ENCODE assay signal across 12 mouse cellular contexts in genomic region chr16:55939703-55940102, GRCm38 (mm10). TPM values are rescaled to one million over a fixed set of nuclear protein-coding genes. Genes with fewer than 3 reads are reported as not detected.
DNase-seq lines count a peak whose midpoint lies in the region; ATAC-seq and TF ChIP-seq lines count a peak whose summit lies in the region.
"Had no signal": no experiment of that assay in that cellular context is flagged by ENCODE, and none has a peak within 500 bp of the region (broad histone marks: within the 10 kb centered on the region; RNA-seq: fewer than 3 reads in every experiment).

No protein-coding gene starts in this region.

- WGBS in liver, embryonic 11.5 days = 79% methylated on average over 6 of the region's 6 CpGs
- 76% methylated on average over 6 of the region's 6 CpGs for WGBS in liver, embryonic 12.5 days (ENCODE audit: insufficient replicate concordance)
- 74% methylated on average over 6 of the region's 6 CpGs for WGBS in kidney, postnatal 0 days
- WGBS in stomach, embryonic 15.5 days = 88% methylated on average over 6 of the region's 6 CpGs
- 87% methylated on average over 6 of the region's 6 CpGs for WGBS in hindbrain, embryonic 14.5 days

- no peak overlapping the region for H3K9ac ChIP-seq in liver, embryonic 11.5 days (ENCODE audit: low read depth, low read length)
- H3K9ac ChIP-seq in liver, embryonic 12.5 days = no peak overlapping the region
- H3K9ac ChIP-seq in kidney, postnatal 0 days (ENCODE audit: low read depth, low read length) = no peak overlapping the region
- H3K9ac ChIP-seq in stomach, embryonic 15.5 days = no peak overlapping the region
- no peak overlapping the region for H3K9ac ChIP-seq in hindbrain, embryonic 14.5 days
- H3K9ac ChIP-seq: hindbrain, embryonic 13.5 days; neural tube, embryonic 13.5 days had no signal

- H3K36me3 ChIP-seq in liver, embryonic 11.5 days (ENCODE audit: control insufficient read depth, insufficient read depth, low read length) = no peaks in the 10 kb centered on the region
- H3K36me3 ChIP-seq in liver, embryonic 12.5 days = no peaks in the 10 kb centered on the region
- no peaks in the 10 kb centered on the region for H3K36me3 ChIP-seq in kidney, postnatal 0 days (ENCODE audit: insufficient read depth, low read length)
- H3K36me3 ChIP-seq in stomach, embryonic 15.5 days = no peaks in the 10 kb centered on the region
- H3K36me3 ChIP-seq in hindbrain, embryonic 14.5 days (replicated peaks; ENCODE audit: control insufficient read depth, insufficient read depth) = no peaks in the 10 kb centered on the region
- H3K36me3 ChIP-seq: hindbrain, embryonic 13.5 days; neural tube, embryonic 13.5 days had no signal

- H3K27ac ChIP-seq in liver, embryonic 11.5 days (ENCODE audit: low read depth, low read length) = no peak overlapping the region
- H3K27ac ChIP-seq in liver, embryonic 12.5 days = no peak overlapping the region
- H3K27ac ChIP-seq in kidney, postnatal 0 days = no peak overlapping the region
- H3K27ac ChIP-seq in stomach, embryonic 15.5 days = no peak overlapping the region
- no peak overlapping the region for H3K27ac ChIP-seq in hindbrain, embryonic 14.5 days
- H3K27ac ChIP-seq: hindbrain, embryonic 13.5 days; neural tube, embryonic 13.5 days had no signal

- H3K9me3 ChIP-seq in liver, embryonic 11.5 days (ENCODE audit: control insufficient read depth, low read length) = no peaks in the 10 kb centered on the region
- no peaks in the 10 kb centered on the region for H3K9me3 ChIP-seq in liver, embryonic 12.5 days (replicated peaks)
- H3K9me3 ChIP-seq in kidney, postnatal 0 days (replicated peaks; ENCODE audit: low read length) = no peaks in the 10 kb centered on the region
- H3K9me3 ChIP-seq in stomach, embryonic 15.5 days = no peaks in the 10 kb centered on the region
- no peaks in the 10 kb centered on the region for H3K9me3 ChIP-seq in hindbrain, embryonic 14.5 days (ENCODE audit: control insufficient read depth, low read length)
- H3K9me3 ChIP-seq: hindbrain, embryonic 13.5 days; neural tube, embryonic 13.5 days had no signal

- ATAC-seq in liver, embryonic 11.5 days (replicated peaks; ENCODE audit: low FRiP score) = peak; percentile 36; the same call in 1 of the 2 replicates
- no peak for ATAC-seq in liver, embryonic 12.5 days
- peak; percentile 92 for ATAC-seq in kidney, postnatal 0 days (replicated peaks; ENCODE audit: low FRiP score, low read depth)
- peak; percentile 50; the same call in 1 of the 2 replicates for ATAC-seq in stomach, embryonic 15.5 days (ENCODE audit: insufficient read depth, low FRiP score, low read depth)
- ATAC-seq in hindbrain, embryonic 14.5 days (ENCODE audit: low FRiP score) = no peak

- no peaks in the 10 kb centered on the region for H3K4me1 ChIP-seq in liver, embryonic 11.5 days (replicated peaks; ENCODE audit: control insufficient read depth, insufficient read depth, low read length)
- no peaks in the 10 kb centered on the region for H3K4me1 ChIP-seq in liver, embryonic 12.5 days
- no peaks in the 10 kb centered on the region for H3K4me1 ChIP-seq in kidney, postnatal 0 days (replicated peaks; ENCODE audit: insufficient read depth, low read length)
- H3K4me1 ChIP-seq in stomach, embryonic 15.5 days = no peaks in the 10 kb centered on the region
- no peaks in the 10 kb centered on the region for H3K4me1 ChIP-seq in hindbrain, embryonic 14.5 days (replicated peaks; ENCODE audit: control insufficient read depth, insufficient read depth, low read length)
- H3K4me1 ChIP-seq: hindbrain, embryonic 13.5 days; neural tube, embryonic 13.5 days had no signal

- TF ChIP-seq CTCF in kidney, postnatal 0 days (IDR thresholded peaks at IDR 0.05; ENCODE audit: low read depth) = no peak

- H3K4me2 ChIP-seq in liver, embryonic 11.5 days = no peak overlapping the region
- no peak overlapping the region for H3K4me2 ChIP-seq in liver, embryonic 12.5 days
- no peak overlapping the region for H3K4me2 ChIP-seq in kidney, postnatal 0 days (ENCODE audit: low read length)
- H3K4me2 ChIP-seq in stomach, embryonic 15.5 days = no peak overlapping the region
- no peak overlapping the region for H3K4me2 ChIP-seq in hindbrain, embryonic 14.5 days (replicated peaks)
- H3K4me2 ChIP-seq: hindbrain, embryonic 13.5 days; neural tube, embryonic 13.5 days had no signal

- H3K27me3 ChIP-seq in liver, embryonic 11.5 days (replicated peaks; ENCODE audit: control insufficient read depth, insufficient read depth, low read length) = no peaks in the 10 kb centered on the region
- H3K27me3 ChIP-seq in liver, embryonic 12.5 days (replicated peaks) = no peaks in the 10 kb centered on the region
- no peaks in the 10 kb centered on the region for H3K27me3 ChIP-seq in kidney, postnatal 0 days (ENCODE audit: insufficient read depth, low read length)
- no peaks in the 10 kb centered on the region for H3K27me3 ChIP-seq in stomach, embryonic 15.5 days (replicated peaks)
- H3K27me3 ChIP-seq in hindbrain, embryonic 14.5 days (ENCODE audit: control insufficient read depth, insufficient read depth, low read length) = no peaks in the 10 kb centered on the region
- H3K27me3 ChIP-seq: hindbrain, embryonic 13.5 days; neural tube, embryonic 13.5 days had no signal

- no peak overlapping the region for H3K4me3 ChIP-seq in liver, embryonic 11.5 days (ENCODE audit: low read depth, low read length)
- no peak overlapping the region for H3K4me3 ChIP-seq in liver, embryonic 12.5 days
- H3K4me3 ChIP-seq in kidney, postnatal 0 days (replicated peaks; ENCODE audit: low read depth, low read length) = no peak overlapping the region
- H3K4me3 ChIP-seq in stomach, embryonic 15.5 days (replicated peaks) = no peak overlapping the region
- H3K4me3 ChIP-seq in hindbrain, embryonic 14.5 days (replicated peaks; ENCODE audit: low read length) = no peak overlapping the region
- H3K4me3 ChIP-seq: hindbrain, embryonic 13.5 days; neural tube, embryonic 13.5 days had no signal

- DNase-seq in liver, embryonic 11.5 days (ENCODE audit: low spot score) = no peak
- DNase-seq in kidney, postnatal 0 days (ENCODE audit: low spot score) = no peak
- peak; percentile 11 for DNase-seq in yolk sac, embryonic 10.5 days (ENCODE audit: low spot score)
- no peak for DNase-seq in hindbrain, embryonic 14.5 days (ENCODE audit: low spot score)
- no peak for DNase-seq in lung, postnatal 36 days
- no peak for DNase-seq in right cerebral cortex, postnatal 10 days (ENCODE audit: low spot score in 2 of 2)
- DNase-seq: adrenal gland, postnatal 10 days; cerebellum, postnatal 14 days had no signal

RNA-seq across cellular contexts. Expression of gene Cep97, which starts 5.0 kb away (rescaled TPM):
- 8.9 and 9.3 TPM in 2 replicates for polyA plus RNA-seq in liver, embryonic 11.5 days (2014; fragmentation: Nextera tagmentation; extraction: Ambion mirVana)
- 5.7 and 6.0 TPM in 2 replicates for polyA plus RNA-seq in liver, embryonic 12.5 days (2016; fragmentation: Nextera tagmentation; extraction: Ambion mirVana)
- 8.2 and 8.5 TPM in 2 replicates for polyA plus RNA-seq in kidney, postnatal 0 days (2015; fragmentation: Nextera tagmentation; extraction: Ambion mirVana)
- 7.1 and 7.5 TPM in 2 replicates for polyA plus RNA-seq in stomach, embryonic 15.5 days (2015; fragmentation: Nextera tagmentation; extraction: Ambion mirVana)
- polyA plus RNA-seq in hindbrain, embryonic 14.5 days (2014; fragmentation: Nextera tagmentation; extraction: Ambion mirVana) = 12.7 and 15.6 TPM in 2 replicates

RNA-seq across cellular contexts. Expression of gene Rpl24, which starts 26.4 kb away (rescaled TPM):
- polyA plus RNA-seq in liver, embryonic 11.5 days (2014; fragmentation: Nextera tagmentation; extraction: Ambion mirVana) = 847 and 912 TPM in 2 replicates
- 638 and 654 TPM in 2 replicates for polyA plus RNA-seq in liver, embryonic 12.5 days (2016; fragmentation: Nextera tagmentation; extraction: Ambion mirVana)
- polyA plus RNA-seq in kidney, postnatal 0 days (2015; fragmentation: Nextera tagmentation; extraction: Ambion mirVana) = 924 and 1,073 TPM in 2 replicates
- 622 and 754 TPM in 2 replicates for polyA plus RNA-seq in stomach, embryonic 15.5 days (2015; fragmentation: Nextera tagmentation; extraction: Ambion mirVana)
- polyA plus RNA-seq in hindbrain, embryonic 14.5 days (2014; fragmentation: Nextera tagmentation; extraction: Ambion mirVana) = 493 and 568 TPM in 2 replicates

RNA-seq across cellular contexts. Expression of gene Zbtb11, which starts 34.0 kb away (rescaled TPM):
- 21.7 and 23.5 TPM in 2 replicates for polyA plus RNA-seq in liver, embryonic 11.5 days (2014; fragmentation: Nextera tagmentation; extraction: Ambion mirVana)
- 17.5 and 17.6 TPM in 2 replicates for polyA plus RNA-seq in liver, embryonic 12.5 days (2016; fragmentation: Nextera tagmentation; extraction: Ambion mirVana)
- polyA plus RNA-seq in kidney, postnatal 0 days (2015; fragmentation: Nextera tagmentation; extraction: Ambion mirVana) = 12.1 TPM in 2 replicates
- 18.9 and 19.0 TPM in 2 replicates for polyA plus RNA-seq in stomach, embryonic 15.5 days (2015; fragmentation: Nextera tagmentation; extraction: Ambion mirVana)
- polyA plus RNA-seq in hindbrain, embryonic 14.5 days (2014; fragmentation: Nextera tagmentation; extraction: Ambion mirVana) = 24.8 and 26.0 TPM in 2 replicates

RNA-seq across cellular contexts. Expression of gene Nxpe3, which starts 44.6 kb away (rescaled TPM):
- polyA plus RNA-seq in liver, embryonic 11.5 days (2014; fragmentation: Nextera tagmentation; extraction: Ambion mirVana) = 0.73 and 0.93 TPM in 2 replicates
- 0.57 and 0.71 TPM in 2 replicates for polyA plus RNA-seq in liver, embryonic 12.5 days (2016; fragmentation: Nextera tagmentation; extraction: Ambion mirVana)
- 2.0 and 2.2 TPM in 2 replicates for polyA plus RNA-seq in kidney, postnatal 0 days (2015; fragmentation: Nextera tagmentation; extraction: Ambion mirVana)
- polyA plus RNA-seq in stomach, embryonic 15.5 days (2015; fragmentation: Nextera tagmentation; extraction: Ambion mirVana) = 0.74 and 0.88 TPM in 2 replicates
- 1.3 and 1.9 TPM in 2 replicates for polyA plus RNA-seq in hindbrain, embryonic 14.5 days (2014; fragmentation: Nextera tagmentation; extraction: Ambion mirVana)

Comparison
In these comparisons a context has a peak if more than half of its experiments do, and no peak if none do; other contexts are left out.
1. ATAC-seq: peak in liver, embryonic 11.5 days (single experiment), kidney, postnatal 0 days (single experiment) and stomach, embryonic 15.5 days (single experiment); none in liver, embryonic 12.5 days (single experiment) and hindbrain, embryonic 14.5 days (single experiment).